Mouse (Mus musculus) erythroblast, embryonic 14.5 days (primary cell): ENCODE data around the gene Homer2.

Experiments
- GATA1 ChIP-seq: IDR thresholded peaks from 2 replicates; pipeline ENCODE4 v1.6.1; 2012; ENCODE audit warnings: low read length, inconsistent platforms, mixed read lengths
- TAL1 ChIP-seq: IDR thresholded peaks from 3 replicates; pipeline ENCODE4 v1.6.1; 2012; ENCODE audit warnings: low read length, inconsistent platforms, mixed read lengths

GRCm38 (mm10) chr7:81641101-81641500 lies 66.2 kb downstream of the Homer2 start:
- TF ChIP-seq GATA1 (no peak), TAL1 (no peak)
